Mouse (Mus musculus): ENCODE data around the gene Scrn2. TPM values are rescaled to one million over a fixed set of nuclear protein-coding genes. Genes with fewer than 3 reads are reported as not detected.

Scrn2 gene
- polyA plus RNA-seq, 1 experiment from 2014 or later, result 29.9 TPM

DNA sequence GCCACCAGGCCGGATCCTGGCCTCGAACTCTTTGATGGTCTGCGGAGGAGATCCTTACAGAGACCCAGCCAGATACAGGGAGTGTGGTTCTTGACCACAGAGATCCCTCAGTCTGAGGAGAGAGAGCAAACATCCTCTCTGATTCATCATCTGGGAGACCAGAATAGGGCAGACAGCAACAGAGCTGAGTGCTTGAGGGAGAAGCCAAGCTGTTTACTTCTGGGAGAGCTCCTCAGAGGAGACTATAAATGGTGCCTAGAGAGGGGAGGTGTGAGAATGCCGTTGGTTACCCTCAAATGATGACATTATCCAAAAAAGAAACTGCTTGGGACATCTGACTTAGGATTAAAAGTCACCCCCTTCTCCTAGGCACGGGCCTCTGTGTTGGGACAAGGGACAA, 38.2 kb upstream of the Scrn2 start:
- peaks cover 37% of the 10 kb centered on the region for H3K4me1 ChIP-seq (ENCODE audit: control insufficient read depth, insufficient read depth, low read length)
- H3K4me2 ChIP-seq (replicated peaks; ENCODE audit: low read depth, low read length), result no peak overlapping the region
- ATAC-seq (ENCODE audit: low FRiP score, low TSS enrichment), result no peak
- no peaks in the 10 kb centered on the region for H3K36me3 ChIP-seq (ENCODE audit: control insufficient read depth, insufficient read depth, low read length)
- H3K27me3 ChIP-seq (ENCODE audit: control insufficient read depth, insufficient read depth, low read length), result 0 out of 2 replicates have a peak, but pooled peaks cover 4% of the 10 kb centered on the region
- 78% methylated on average over 5 of the region's 5 CpGs for WGBS
- H3K9ac ChIP-seq (ENCODE audit: low read depth, low read length), result no peak overlapping the region
- no peaks in the 10 kb centered on the region for H3K9me3 ChIP-seq (ENCODE audit: control insufficient read depth, low read length)
- no peak overlapping the region for H3K4me3 ChIP-seq (ENCODE audit: low read length)
- no peak overlapping the region for H3K27ac ChIP-seq (ENCODE audit: low read depth, low read length)

DNA sequence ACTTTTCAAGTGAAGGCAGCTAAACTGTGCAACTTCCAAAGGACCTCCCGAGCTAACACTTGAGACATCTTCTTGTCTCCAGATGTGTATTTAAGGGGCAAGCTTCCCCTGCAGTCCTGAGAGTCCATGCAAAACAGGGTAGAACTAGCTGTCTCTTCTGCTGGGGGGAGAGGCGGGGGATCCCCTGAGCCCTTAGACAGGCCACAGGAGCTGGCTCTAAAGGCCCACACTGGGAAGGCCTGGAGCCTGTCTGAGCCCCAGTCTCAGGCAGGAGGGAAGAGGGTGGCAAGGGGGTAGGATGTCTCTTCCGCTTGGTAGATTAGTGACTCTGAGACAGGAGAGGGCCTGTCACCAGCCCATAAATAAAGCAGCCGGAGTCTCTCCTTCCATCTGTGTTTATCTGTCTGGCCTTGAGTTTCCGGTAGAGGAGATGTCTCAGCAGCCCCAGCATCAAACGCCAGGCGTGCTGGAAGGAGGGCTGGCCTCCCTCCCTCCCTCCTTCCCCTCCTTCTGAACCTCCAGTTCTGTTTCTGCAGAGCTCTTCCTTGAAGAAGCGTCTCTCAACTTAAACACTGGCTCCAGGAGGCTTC, 36.9 kb upstream of the Scrn2 start:
- H3K9ac ChIP-seq (ENCODE audit: low read depth, low read length), result 0 out of 2 replicates have a peak overlapping the region, but pooled peaks have one; percentile 5
- peak overlapping the region; percentile 75 for H3K27ac ChIP-seq (ENCODE audit: low read depth, low read length)
- H3K4me1 ChIP-seq (ENCODE audit: control insufficient read depth, insufficient read depth, low read length), result peaks cover 40% of the 10 kb centered on the region
- H3K27me3 ChIP-seq (ENCODE audit: control insufficient read depth, insufficient read depth, low read length), result peaks cover 8% of the 10 kb centered on the region; the same call in 1 of the 2 replicates
- no peaks in the 10 kb centered on the region for H3K36me3 ChIP-seq (ENCODE audit: control insufficient read depth, insufficient read depth, low read length)
- peak; percentile 70 for ATAC-seq (ENCODE audit: low FRiP score, low TSS enrichment)
- H3K4me3 ChIP-seq (ENCODE audit: low read length), result no peak overlapping the region
- 10% methylated on average over 7 of the region's 8 CpGs for WGBS
- no peak overlapping the region for H3K4me2 ChIP-seq (replicated peaks; ENCODE audit: low read depth, low read length)
- no peaks in the 10 kb centered on the region for H3K9me3 ChIP-seq (ENCODE audit: control insufficient read depth, low read length)

DNA sequence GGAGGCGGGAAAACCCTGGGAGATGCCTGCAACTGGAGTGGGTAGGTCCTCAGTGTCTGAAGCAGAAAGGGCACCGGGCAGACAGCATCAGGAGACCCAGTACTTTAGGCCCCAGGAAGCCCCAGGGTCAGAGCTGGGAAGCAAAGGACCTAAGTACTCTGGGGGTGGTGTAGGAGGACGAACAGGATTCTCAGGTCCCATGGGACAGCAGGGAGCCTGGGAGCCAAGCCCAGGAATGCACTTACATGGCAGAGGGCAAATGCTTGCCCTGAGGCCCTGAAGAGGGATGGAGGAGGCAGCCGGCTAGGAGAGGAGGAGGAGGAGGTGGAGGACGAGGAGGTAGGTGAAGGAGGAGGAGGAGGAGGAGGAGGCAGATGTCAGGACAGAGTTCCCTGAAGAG, 34.7 kb upstream of the Scrn2 start:
- Histone ChIP-seq H3K9ac (ENCODE audit: low read depth, low read length) (no peak overlapping the region), H3K36me3 (ENCODE audit: control insufficient read depth, insufficient read depth, low read length) (no peaks in the 10 kb centered on the region), H3K9me3 (ENCODE audit: control insufficient read depth, low read length) (no peaks in the 10 kb centered on the region), H3K4me3 (ENCODE audit: low read length) (no peak overlapping the region), H3K27me3 (ENCODE audit: control insufficient read depth, insufficient read depth, low read length) (peaks cover 17% of the 10 kb centered on the region; the same call in 1 of the 2 replicates), H3K4me2 (replicated peaks; ENCODE audit: low read depth, low read length) (no peak overlapping the region), H3K4me1 (ENCODE audit: control insufficient read depth, insufficient read depth, low read length) (peaks cover 36% of the 10 kb centered on the region), H3K27ac (ENCODE audit: low read depth, low read length) (no peak overlapping the region)
- 26% methylated on average over 5 of the region's 5 CpGs for WGBS
- ATAC-seq (ENCODE audit: low FRiP score, low TSS enrichment), result 0 out of 2 replicates have a peak, but pooled peaks have one; percentile 14

DNA sequence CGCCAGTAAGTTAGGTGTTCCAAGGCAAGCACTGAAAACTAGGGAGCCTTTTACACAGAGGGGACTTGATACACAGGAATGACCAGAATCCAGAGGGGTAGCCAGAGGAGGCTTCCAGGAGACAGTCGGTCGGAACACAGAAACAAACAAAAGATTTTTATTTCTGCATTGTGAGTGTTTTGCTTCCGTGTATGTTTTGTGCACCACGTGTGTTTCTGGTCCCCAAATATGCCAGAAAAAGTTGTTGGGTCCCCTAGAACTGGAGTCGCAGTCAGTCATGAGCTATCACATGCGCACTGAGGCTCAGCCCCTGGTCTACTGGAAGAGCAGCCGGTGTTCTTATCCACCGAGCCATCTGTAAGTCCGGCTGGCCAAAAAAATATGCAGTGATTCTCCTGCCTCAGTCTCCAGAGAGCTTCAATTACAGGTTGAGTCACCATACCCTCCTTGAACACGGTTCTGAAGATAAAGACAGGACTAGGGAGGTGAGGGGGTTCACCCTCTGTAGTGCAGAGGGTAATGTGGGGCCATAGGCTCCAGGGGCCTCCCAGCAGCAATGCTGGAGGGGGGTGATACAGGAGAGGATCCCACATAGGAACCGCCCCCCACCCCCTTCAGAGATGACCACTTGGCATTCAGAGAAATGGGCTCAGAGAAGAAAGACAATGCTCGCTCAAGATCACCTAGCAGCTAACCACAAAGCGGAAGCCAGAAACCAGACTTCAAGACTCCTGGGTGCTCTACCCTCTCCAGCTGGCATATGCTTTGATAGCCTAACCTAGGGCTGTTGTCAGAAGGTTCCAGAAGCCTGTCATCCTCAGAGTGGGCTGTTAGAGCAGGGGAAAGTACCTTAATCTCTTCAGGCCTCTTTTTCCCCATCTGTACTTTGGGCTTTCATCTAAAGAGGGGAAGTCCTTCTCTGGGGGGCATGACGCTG, 33.6 kb upstream of the Scrn2 start:
- no peak overlapping the region for H3K27ac ChIP-seq (ENCODE audit: low read depth, low read length)
- peaks cover 36% of the 10 kb centered on the region for H3K4me1 ChIP-seq (ENCODE audit: control insufficient read depth, insufficient read depth, low read length)
- H3K4me2 ChIP-seq (replicated peaks; ENCODE audit: low read depth, low read length), result no peak overlapping the region
- no peak overlapping the region for H3K4me3 ChIP-seq (ENCODE audit: low read length)
- H3K27me3 ChIP-seq (ENCODE audit: control insufficient read depth, insufficient read depth, low read length), result peaks cover 17% of the 10 kb centered on the region; the same call in 1 of the 2 replicates
- ATAC-seq (ENCODE audit: low FRiP score, low TSS enrichment), result no peak
- 83% methylated on average over 15 of the region's 15 CpGs for WGBS
- no peak overlapping the region for H3K9ac ChIP-seq (ENCODE audit: low read depth, low read length)
- H3K36me3 ChIP-seq (ENCODE audit: control insufficient read depth, insufficient read depth, low read length), result no peaks in the 10 kb centered on the region
- no peaks in the 10 kb centered on the region for H3K9me3 ChIP-seq (ENCODE audit: control insufficient read depth, low read length)

DNA sequence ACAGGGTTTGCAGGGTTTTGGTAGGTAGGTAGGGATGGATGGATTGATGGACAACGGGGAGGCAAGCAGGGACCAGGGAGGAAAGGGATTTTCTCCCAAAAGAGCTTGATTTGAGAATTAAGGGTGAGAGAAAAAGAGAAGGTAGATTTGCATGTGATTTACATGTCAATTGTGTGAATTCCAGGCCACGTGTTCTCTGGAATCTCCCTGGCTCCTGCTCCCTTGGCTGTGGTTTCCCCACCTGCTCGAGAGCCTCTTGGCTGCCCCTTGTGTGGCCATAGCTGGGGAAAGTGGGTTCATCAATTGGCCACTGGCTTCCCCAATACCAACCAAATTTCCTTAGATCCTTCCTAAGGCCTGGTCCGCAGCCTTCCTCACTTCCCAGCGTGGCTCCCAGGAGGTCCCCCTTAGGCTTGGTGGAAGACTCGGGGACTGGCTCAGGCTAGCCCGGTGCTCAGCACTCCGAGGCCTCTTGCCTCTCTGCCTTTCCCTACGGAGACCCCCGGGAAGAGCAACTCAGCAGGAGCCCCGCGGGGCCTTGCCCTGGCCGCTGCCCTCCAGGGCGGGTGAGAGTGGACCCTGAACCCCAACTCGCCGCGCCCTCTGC, 32.9 kb upstream of the Scrn2 start:
- H3K27ac ChIP-seq (ENCODE audit: low read depth, low read length), result no peak overlapping the region; the same call in 1 of the 2 replicates
- WGBS, result 18% methylated on average over 17 of the region's 17 CpGs

DNA sequence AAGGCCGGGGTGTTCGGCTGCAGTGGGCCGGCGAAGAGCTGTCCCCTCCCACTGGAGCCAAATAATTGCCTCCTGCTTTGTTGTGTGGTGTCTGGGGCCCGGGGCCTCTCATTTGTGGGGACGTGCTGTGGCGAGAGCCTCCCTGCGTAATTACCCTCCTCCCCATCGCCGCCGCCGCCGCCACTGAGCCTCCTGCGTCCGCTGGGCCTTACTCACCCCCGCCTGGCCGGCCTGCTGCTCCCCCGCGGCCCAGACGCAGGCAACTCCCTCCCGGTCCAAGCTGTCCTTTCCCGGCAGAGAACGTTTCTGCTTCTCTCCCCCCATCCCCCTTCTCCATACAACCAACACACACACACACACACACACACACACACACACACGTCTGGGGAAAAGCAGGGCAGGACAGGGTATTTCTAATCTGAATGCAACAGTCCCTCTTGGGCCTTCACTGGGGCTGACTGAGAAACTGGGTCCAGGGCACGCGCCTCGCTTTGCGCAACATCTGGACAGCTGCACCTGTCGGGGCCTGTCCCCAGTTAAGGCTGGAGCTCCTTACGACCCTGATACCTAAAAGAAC, 32.3 kb upstream of the Scrn2 start:
- WGBS, result 6% methylated on average over 30 of the region's 30 CpGs
- peak overlapping the region; percentile 60 for H3K4me2 ChIP-seq (replicated peaks; ENCODE audit: low read depth, low read length)
- peaks cover 30% of the 10 kb centered on the region for H3K4me1 ChIP-seq (ENCODE audit: control insufficient read depth, insufficient read depth, low read length)
- H3K36me3 ChIP-seq (ENCODE audit: control insufficient read depth, insufficient read depth, low read length), result no peaks in the 10 kb centered on the region
- 0 out of 2 replicates have a peak, but pooled peaks have one; percentile 13 for ATAC-seq (ENCODE audit: low FRiP score, low TSS enrichment)
- no peak overlapping the region; the same call in 1 of the 2 replicates for H3K27ac ChIP-seq (ENCODE audit: low read depth, low read length)
- peak overlapping the region; percentile 59 for H3K9ac ChIP-seq (ENCODE audit: low read depth, low read length)
- peaks cover 17% of the 10 kb centered on the region; the same call in 1 of the 2 replicates for H3K27me3 ChIP-seq (ENCODE audit: control insufficient read depth, insufficient read depth, low read length)
- H3K9me3 ChIP-seq (ENCODE audit: control insufficient read depth, low read length), result no peaks in the 10 kb centered on the region
- H3K4me3 ChIP-seq (ENCODE audit: low read length), result peak overlapping the region; percentile 29

More for the DNA sequence above, 32.9 kb upstream of the Scrn2 start:
- Histone ChIP-seq H3K4me2 (replicated peaks; ENCODE audit: low read depth, low read length) (peak overlapping the region; percentile 60), H3K9me3 (ENCODE audit: control insufficient read depth, low read length) (no peaks in the 10 kb centered on the region), H3K27me3 (ENCODE audit: control insufficient read depth, insufficient read depth, low read length) (peaks cover 17% of the 10 kb centered on the region; the same call in 1 of the 2 replicates), H3K4me3 (ENCODE audit: low read length) (peak overlapping the region; percentile 29), H3K36me3 (ENCODE audit: control insufficient read depth, insufficient read depth, low read length) (no peaks in the 10 kb centered on the region), H3K9ac (ENCODE audit: low read depth, low read length) (peak overlapping the region; percentile 59), H3K4me1 (ENCODE audit: control insufficient read depth, insufficient read depth, low read length) (peaks cover 36% of the 10 kb centered on the region)
- no peak for ATAC-seq (ENCODE audit: low FRiP score, low TSS enrichment)

DNA sequence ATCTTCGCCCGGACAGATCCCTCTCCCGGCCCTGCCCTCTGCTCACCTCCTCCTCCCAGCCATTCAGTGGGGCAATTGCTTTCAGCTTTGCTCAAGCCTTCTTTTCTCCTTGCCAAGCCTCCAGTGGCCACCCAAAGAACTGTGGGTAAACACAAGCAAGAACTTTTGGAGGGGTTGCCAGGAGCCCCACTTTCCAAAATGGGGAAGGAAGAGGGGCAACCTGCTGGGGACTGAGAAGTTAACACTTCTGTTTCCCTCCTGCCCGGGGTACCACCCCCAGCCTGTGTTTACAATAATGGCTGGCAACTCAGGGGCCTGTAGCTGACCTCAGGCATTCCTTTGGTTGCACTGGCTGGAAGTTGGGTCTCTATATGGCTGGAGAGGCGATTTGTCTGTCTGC, 26.6 kb upstream of the Scrn2 start:
- 29% methylated on average over 5 of the region's 5 CpGs for whole genome bisulfite sequencing
- ATAC-seq (ENCODE audit: low FRiP score, low TSS enrichment), result no peak
- H3K4me2 ChIP-seq (replicated peaks; ENCODE audit: low read depth, low read length), result no peak overlapping the region
- no peak overlapping the region for H3K27ac ChIP-seq (ENCODE audit: low read depth, low read length)
- no peaks in the 10 kb centered on the region for H3K36me3 ChIP-seq (ENCODE audit: control insufficient read depth, insufficient read depth, low read length)
- H3K4me1 ChIP-seq (ENCODE audit: control insufficient read depth, insufficient read depth, low read length), result no peaks in the 10 kb centered on the region
- H3K9ac ChIP-seq (ENCODE audit: low read depth, low read length), result no peak overlapping the region
- no peak overlapping the region for H3K4me3 ChIP-seq (ENCODE audit: low read length)
- H3K9me3 ChIP-seq (ENCODE audit: control insufficient read depth, low read length), result no peaks in the 10 kb centered on the region
- H3K27me3 ChIP-seq (ENCODE audit: control insufficient read depth, insufficient read depth, low read length), result peaks cover 24% of the 10 kb centered on the region; the same call in 1 of the 2 replicates

DNA sequence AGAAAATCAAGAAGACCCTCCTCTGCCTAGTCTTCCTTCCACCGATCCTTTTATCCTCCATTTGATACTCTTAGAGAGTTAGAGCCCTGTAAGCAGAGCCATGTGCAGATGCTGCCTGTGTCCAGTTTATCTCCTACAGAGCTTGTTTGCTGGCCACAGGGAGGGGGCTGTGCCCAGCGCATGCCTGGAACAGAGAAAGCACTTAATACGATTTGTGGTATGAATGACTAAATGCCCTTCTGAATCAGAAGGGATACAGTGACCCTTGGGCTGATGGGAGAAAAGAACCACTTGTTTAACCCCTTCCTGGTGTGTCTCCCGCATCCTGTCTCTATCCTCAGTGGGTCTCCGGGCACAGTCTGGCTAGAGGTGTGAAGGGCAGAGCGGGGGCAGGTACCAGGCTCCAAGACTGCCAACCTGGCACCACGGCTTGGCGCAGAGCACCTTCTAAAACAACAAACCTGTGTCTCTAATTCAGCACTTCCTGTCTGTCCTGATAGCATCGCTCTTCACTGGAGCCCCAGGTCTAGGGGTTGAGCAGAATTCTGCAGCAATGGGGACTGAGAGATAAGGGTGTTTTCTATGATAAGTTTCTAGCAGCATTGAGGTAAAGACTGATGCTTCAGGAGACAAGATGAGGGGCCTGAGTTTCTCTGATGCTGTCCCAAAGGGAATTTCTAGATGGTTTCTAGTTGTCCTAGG, 22.5 kb upstream of the Scrn2 start:
- WGBS, result 53% methylated on average over 9 of the region's 9 CpGs
- Histone ChIP-seq H3K9ac (ENCODE audit: low read depth, low read length) (no peak overlapping the region), H3K36me3 (ENCODE audit: control insufficient read depth, insufficient read depth, low read length) (no peaks in the 10 kb centered on the region), H3K4me3 (ENCODE audit: low read length) (no peak overlapping the region), H3K9me3 (ENCODE audit: control insufficient read depth, low read length) (no peaks in the 10 kb centered on the region), H3K27ac (ENCODE audit: low read depth, low read length) (no peak overlapping the region), H3K4me2 (replicated peaks; ENCODE audit: low read depth, low read length) (no peak overlapping the region), H3K27me3 (ENCODE audit: control insufficient read depth, insufficient read depth, low read length) (peaks cover 23% of the 10 kb centered on the region; the same call in 1 of the 2 replicates), H3K4me1 (ENCODE audit: control insufficient read depth, insufficient read depth, low read length) (no peaks in the 10 kb centered on the region)
- ATAC-seq (ENCODE audit: low FRiP score, low TSS enrichment), result no peak
